In the genomic region with DNA sequence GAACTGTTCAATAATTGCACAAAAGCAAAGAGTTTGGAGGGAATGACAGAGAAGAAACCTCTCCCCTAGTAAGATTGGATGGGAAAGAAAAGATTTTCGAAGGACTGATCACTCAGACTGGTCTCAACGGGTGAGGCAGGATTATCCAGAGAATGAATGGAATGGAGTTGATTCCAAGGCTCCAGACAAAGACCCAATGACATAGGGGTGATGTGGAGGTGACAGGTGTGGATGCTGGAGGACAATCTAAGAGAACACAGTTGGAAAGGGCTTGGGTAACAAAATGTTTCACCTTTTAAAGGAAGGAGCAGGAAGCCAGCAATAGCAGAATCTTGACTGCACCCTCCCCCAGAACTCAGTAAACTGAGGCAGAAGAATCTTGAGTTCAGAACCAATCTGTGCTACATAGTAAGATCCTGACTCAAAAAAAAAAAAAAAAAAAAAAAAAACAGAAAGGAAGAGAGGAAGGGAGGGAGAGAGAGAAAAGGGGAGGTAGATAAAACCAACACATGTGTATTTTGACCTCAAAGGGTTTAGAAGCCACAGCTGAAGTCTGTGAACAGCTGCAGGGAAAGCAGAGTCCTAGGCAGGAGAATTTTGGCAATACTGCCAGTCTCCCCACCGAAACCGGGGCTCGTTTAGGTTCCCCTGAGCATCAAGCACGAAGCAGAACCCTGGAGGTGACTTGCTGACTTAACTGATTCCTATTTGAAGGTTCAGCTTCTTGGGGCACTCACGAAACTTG, we compare ENCODE assay signal across 20 mouse cellular contexts. TPM values are rescaled to one million over a fixed set of nuclear protein-coding genes. Genes with fewer than 3 reads are reported as not detected.
"Had no signal": no experiment of that assay in that cellular context is flagged by ENCODE, and none has a peak within 500 bp of the region (broad histone marks: within the 10 kb centered on the region; RNA-seq: fewer than 3 reads in every experiment).

No protein-coding gene starts in this region.

- H3K4me1 ChIP-seq: liver, embryonic 13.5 days; lung, embryonic 15.5 days; midbrain, embryonic 15.5 days; stomach, embryonic 15.5 days had no signal

- ATAC-seq: liver, postnatal 0 days; midbrain, embryonic 15.5 days had no signal

- H3K4me2 ChIP-seq: liver, embryonic 13.5 days; lung, embryonic 15.5 days; midbrain, embryonic 11.5 days; midbrain, embryonic 15.5 days; neural tube, embryonic 13.5 days; stomach, embryonic 15.5 days had no signal

- H3K27ac ChIP-seq: left cerebral cortex, adult 2 months; liver, embryonic 13.5 days; lung, embryonic 15.5 days; macrophage; midbrain, embryonic 15.5 days; neural tube, embryonic 13.5 days; stomach, embryonic 15.5 days had no signal

- H3K9ac ChIP-seq: liver, embryonic 13.5 days; liver, postnatal 0 days; lung, embryonic 15.5 days; midbrain, embryonic 15.5 days; neural tube, embryonic 13.5 days; stomach, embryonic 15.5 days had no signal

- DNase-seq: kidney, adult 11 months; kidney, postnatal 10 days; liver; liver, embryonic 13.5 days; liver, postnatal 0 days; lung, postnatal 14 days; retina, postnatal 1 day; right cerebral cortex, postnatal 4 days had no signal

- H3K27me3 ChIP-seq: liver, embryonic 13.5 days; lung, embryonic 15.5 days; megakaryocyte, embryonic 14.5 days; midbrain, embryonic 15.5 days; neural tube, embryonic 13.5 days; stomach, embryonic 15.5 days had no signal

- H3K4me3 ChIP-seq: left cerebral cortex, adult 2 months; liver, embryonic 13.5 days; lung, embryonic 15.5 days; megakaryocyte, embryonic 14.5 days; midbrain, embryonic 15.5 days; neural tube, embryonic 13.5 days; stomach, embryonic 15.5 days had no signal

- H3K9me3 ChIP-seq: liver, embryonic 13.5 days; lung, embryonic 15.5 days; megakaryocyte, embryonic 14.5 days; midbrain, embryonic 15.5 days; neural tube, embryonic 13.5 days; stomach, embryonic 15.5 days had no signal

- H3K36me3 ChIP-seq: liver, embryonic 13.5 days; lung, embryonic 15.5 days; midbrain, embryonic 15.5 days; neural tube, embryonic 13.5 days; stomach, embryonic 15.5 days had no signal

RNA-seq across cellular contexts. Expression of a gene that starts 20.3 kb away (rescaled TPM):
- total RNA-seq: layer of hippocampus, postnatal 25 days; left cerebral cortex, adult 2 months; left cerebral cortex, postnatal 14 days had no signal
- polyA plus RNA-seq: kidney, embryonic 14.5 days; limb, embryonic 11.5 days; liver, embryonic 13.5 days; macrophage; midbrain, embryonic 11.5 days; midbrain, embryonic 15.5 days; neural tube, embryonic 13.5 days; stomach, embryonic 15.5 days had no signal
